Mouse (Mus musculus): ENCODE measurements at regions not wholly inside any gene's neighbourhood (a gene's known extent, or its start where the extent isn't known, plus 50 kb on each side); places are given as distances from the start of the nearest gene placed in this dataset.

DNA sequence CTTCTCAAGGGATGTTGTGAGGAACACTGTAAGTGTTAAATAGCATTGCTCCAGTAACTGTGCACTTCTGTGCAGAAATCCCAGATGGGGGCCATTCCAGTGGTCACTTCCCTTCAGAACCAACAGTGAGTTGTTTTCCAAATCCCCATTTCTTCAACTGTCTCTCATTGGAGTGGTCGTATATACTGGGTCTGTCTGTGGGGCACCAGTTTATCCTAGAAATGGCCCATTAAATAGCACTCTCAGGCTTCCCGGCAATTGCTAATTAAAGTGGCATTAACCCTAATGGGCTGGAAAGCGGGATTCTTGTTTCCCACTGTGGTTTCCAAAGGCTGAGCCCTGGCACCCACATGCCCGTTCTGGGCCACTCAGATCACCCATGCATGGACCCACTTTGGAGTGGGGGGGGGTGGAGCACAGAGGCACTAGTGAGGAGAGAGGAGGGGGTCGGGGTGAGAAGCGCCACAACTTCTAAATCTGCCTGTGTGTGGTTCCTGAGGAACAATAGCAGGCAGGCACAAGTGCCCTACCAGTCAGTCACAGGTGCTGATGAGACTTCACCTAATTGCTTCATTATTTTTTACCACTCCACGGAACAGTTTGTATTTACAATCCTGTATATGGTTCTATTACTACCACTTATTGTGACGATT is 78.1 kb downstream of the Fam204a start:
- Histone ChIP-seq H3K27ac (peak overlapping the region; percentile 76; the same call in 1 of the 2 replicates), H3K9ac (no peak overlapping the region)
- WGBS: 6% methylated on average over 8 of the region's 8 CpGs

GRCm38 (mm10) chr19:60146451-60147190 is 79.9 kb downstream of the Fam204a start:
- ATAC-seq (ENCODE audit: low FRiP score): no peak; the same call in 1 of the 2 replicates
- Histone ChIP-seq H3K4me2 (peak overlapping the region; percentile 51), H3K4me3 (replicated peaks) (peak overlapping the region; percentile 41), H3K4me1 (peaks cover 38% of the 10 kb centered on the region), H3K9ac (peak overlapping the region; percentile 40), H3K27me3 (peaks cover 67% of the 10 kb centered on the region), H3K36me3 (replicated peaks) (no peaks in the 10 kb centered on the region), H3K27ac (peak overlapping the region; percentile 81), H3K9me3 (no peaks in the 10 kb centered on the region)
- WGBS: 22% methylated on average over 10 of the region's 10 CpGs

More for the DNA sequence above, 78.1 kb downstream of the Fam204a start:
- Histone ChIP-seq H3K4me3 (replicated peaks) (0 out of 2 replicates have a peak overlapping the region, but pooled peaks have one; percentile 17), H3K36me3 (replicated peaks) (no peaks in the 10 kb centered on the region), H3K4me1 (peaks cover 38% of the 10 kb centered on the region), H3K27me3 (peaks cover 67% of the 10 kb centered on the region), H3K4me2 (peak overlapping the region; percentile 31), H3K9me3 (no peaks in the 10 kb centered on the region)
- ATAC-seq (ENCODE audit: low FRiP score): peak; percentile 77; the same call in 1 of the 2 replicates

GRCm38 (mm10) chr19:60145242-60145641 is 81.3 kb downstream of the Fam204a start:
- Histone ChIP-seq H3K36me3 (replicated peaks) (no peaks in the 10 kb centered on the region), H3K4me1 (peaks cover 38% of the 10 kb centered on the region), H3K27me3 (peaks cover 70% of the 10 kb centered on the region), H3K9ac (peak overlapping the region; percentile 60; the same call in 1 of the 2 replicates), H3K9me3 (no peaks in the 10 kb centered on the region), H3K27ac (0 out of 2 replicates have a peak overlapping the region, but pooled peaks have one; percentile 6), H3K4me3 (replicated peaks) (peak overlapping the region; percentile 41), H3K4me2 (peak overlapping the region; percentile 51)
- ATAC-seq (ENCODE audit: low FRiP score): no peak
- 53% methylated on average over 5 of the region's 5 CpGs for WGBS

DNA sequence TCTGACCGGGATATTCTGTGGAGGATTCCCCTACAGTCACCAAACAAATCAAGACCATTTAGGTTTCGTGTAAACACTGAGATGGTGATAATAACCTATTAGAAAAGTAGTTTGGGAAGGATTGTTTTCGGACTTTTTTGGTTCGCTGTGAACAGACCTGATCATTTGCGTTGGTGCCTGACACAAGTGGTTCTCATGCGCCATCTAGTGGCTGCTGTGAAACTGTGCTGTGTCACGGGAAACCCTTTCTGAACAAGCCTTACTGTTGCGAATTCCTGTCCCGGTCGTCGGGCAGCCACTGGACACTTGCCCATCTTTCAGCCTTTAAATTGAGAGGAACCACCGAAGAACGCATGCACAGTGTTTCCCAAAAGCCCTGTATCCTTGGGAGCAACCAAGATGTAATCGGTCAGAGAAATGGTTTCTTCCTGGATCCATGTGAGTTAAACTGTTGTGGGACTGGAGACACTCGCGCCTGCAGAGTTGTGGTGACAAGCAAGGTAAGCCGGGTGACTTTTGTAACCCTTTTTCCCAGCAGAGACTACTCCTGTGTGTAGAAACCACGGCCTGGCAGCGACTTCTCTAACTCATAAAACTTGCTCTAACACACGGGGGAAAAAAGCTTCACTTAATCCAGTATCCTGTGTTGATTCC is 82.0 kb downstream of the Fam204a start:
- no peaks in the 10 kb centered on the region for H3K36me3 ChIP-seq (replicated peaks)
- H3K4me3 ChIP-seq (replicated peaks): peak overlapping the region; percentile 41
- peak overlapping the region; percentile 51 for H3K4me2 ChIP-seq
- WGBS: 5% methylated on average over 20 of the region's 20 CpGs
- H3K27ac ChIP-seq: peak overlapping the region; percentile 14; the same call in 1 of the 2 replicates
- H3K4me1 ChIP-seq: peaks cover 30% of the 10 kb centered on the region
- no peaks in the 10 kb centered on the region for H3K9me3 ChIP-seq
- ATAC-seq (ENCODE audit: low FRiP score): peak; percentile 68
- peak overlapping the region; percentile 60 for H3K9ac ChIP-seq
- H3K27me3 ChIP-seq: peaks cover 65% of the 10 kb centered on the region

GRCm38 (mm10) chr19:60138881-60139280 is 87.6 kb downstream of the Fam204a start:
- no peak for ATAC-seq (ENCODE audit: low FRiP score)
- no peaks in the 10 kb centered on the region for H3K9me3 ChIP-seq
- no peak overlapping the region for H3K4me3 ChIP-seq (replicated peaks)
- WGBS: 86% methylated on average over 2 of the region's 2 CpGs
- H3K9ac ChIP-seq: no peak overlapping the region
- H3K27me3 ChIP-seq: peaks cover 22% of the 10 kb centered on the region
- no peak overlapping the region for H3K27ac ChIP-seq
- H3K4me2 ChIP-seq: no peak overlapping the region
- H3K36me3 ChIP-seq (replicated peaks): no peaks in the 10 kb centered on the region
- H3K4me1 ChIP-seq: no peaks in the 10 kb centered on the region

GRCm38 (mm10) chr19:60136491-60136890 is 90.0 kb downstream of the Fam204a start:
- Histone ChIP-seq H3K9me3 (no peaks in the 10 kb centered on the region), H3K27me3 (peaks cover 9% of the 10 kb centered on the region; the same call in 1 of the 2 replicates), H3K27ac (no peak overlapping the region), H3K9ac (no peak overlapping the region), H3K4me2 (no peak overlapping the region), H3K4me3 (replicated peaks) (no peak overlapping the region), H3K4me1 (no peaks in the 10 kb centered on the region), H3K36me3 (replicated peaks) (no peaks in the 10 kb centered on the region)
- WGBS: 79% methylated on average over 1 of the region's 1 CpGs
- no peak for ATAC-seq (ENCODE audit: low FRiP score)

DNA sequence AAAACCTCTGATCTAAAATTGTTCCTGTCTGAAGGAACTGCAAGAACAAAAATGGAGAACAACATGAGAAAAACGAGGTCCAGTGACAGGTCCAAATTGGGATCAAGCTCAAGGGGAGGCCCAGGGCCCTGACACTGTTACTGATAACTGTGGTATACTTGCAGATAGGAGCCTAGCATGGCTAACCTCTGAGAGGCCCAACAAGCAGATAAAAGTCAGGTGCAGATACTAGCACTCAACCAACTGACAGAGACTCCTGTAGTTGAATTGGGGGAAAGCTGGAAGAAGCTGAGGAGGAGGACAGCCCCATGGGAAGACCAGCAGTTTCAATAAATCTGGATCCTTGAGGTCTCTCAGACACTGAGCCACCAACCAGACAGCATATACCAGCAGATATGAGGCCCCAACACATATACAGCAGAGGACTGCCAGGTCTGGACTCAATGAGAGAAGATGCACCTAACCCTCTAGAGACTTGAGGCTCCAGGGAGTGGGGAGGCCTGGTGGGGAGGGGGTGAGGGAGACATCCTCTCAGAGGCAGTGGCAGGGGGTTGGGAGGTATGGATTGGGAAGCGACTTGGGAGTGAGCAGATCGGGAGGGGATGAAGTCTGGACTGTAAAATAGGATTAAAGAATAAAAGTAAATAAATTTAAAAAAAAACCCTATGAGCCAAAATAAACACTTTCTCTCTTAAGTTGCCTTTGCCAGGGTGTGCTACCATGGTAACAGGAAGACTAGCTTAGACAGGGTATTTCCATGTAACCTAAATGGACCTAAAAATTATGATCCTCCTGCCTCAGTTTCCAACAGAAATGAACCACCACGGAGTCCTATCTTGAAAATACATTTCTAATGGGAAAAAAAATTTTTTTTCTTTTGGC is 91.8 kb downstream of the Fam204a start:
- no peak overlapping the region for H3K4me3 ChIP-seq (replicated peaks)
- ATAC-seq (ENCODE audit: low FRiP score): no peak
- peaks cover 5% of the 10 kb centered on the region; the same call in 1 of the 2 replicates for H3K27me3 ChIP-seq
- 76% methylated on average over 4 of the region's 4 CpGs for WGBS
- no peaks in the 10 kb centered on the region for H3K9me3 ChIP-seq
- no peak overlapping the region for H3K4me2 ChIP-seq
- H3K36me3 ChIP-seq (replicated peaks): no peaks in the 10 kb centered on the region
- no peak overlapping the region for H3K27ac ChIP-seq
- no peaks in the 10 kb centered on the region for H3K4me1 ChIP-seq
- no peak overlapping the region for H3K9ac ChIP-seq

DNA sequence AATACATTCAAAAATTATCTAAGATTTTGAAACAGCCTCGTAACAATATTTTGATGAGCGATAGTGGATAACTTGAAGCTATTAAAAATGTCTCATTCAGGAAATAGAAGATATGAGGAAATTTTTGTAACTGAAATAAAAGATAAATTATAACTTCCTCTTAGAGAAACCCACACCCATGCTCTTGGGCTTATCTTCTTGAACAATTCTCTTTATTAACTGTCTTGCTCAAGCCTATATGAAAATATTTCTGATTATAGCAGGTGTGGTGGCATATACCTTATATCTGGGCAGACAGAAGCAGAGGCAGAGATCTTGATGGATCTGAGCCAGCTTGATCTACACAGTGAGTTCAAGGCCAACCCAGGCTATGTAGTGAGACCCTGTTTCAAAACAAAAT is 96.9 kb downstream of the Fam204a start:
- Histone ChIP-seq H3K27ac (no peak overlapping the region), H3K9ac (no peak overlapping the region), H3K27me3 (0 out of 2 replicates have a peak, but pooled peaks cover 3% of the 10 kb centered on the region), H3K36me3 (replicated peaks) (no peaks in the 10 kb centered on the region), H3K9me3 (no peaks in the 10 kb centered on the region), H3K4me1 (no peaks in the 10 kb centered on the region), H3K4me2 (no peak overlapping the region), H3K4me3 (replicated peaks) (no peak overlapping the region)
- 99% methylated on average over 2 of the region's 2 CpGs for WGBS
- no peak for ATAC-seq (ENCODE audit: low FRiP score)

DNA sequence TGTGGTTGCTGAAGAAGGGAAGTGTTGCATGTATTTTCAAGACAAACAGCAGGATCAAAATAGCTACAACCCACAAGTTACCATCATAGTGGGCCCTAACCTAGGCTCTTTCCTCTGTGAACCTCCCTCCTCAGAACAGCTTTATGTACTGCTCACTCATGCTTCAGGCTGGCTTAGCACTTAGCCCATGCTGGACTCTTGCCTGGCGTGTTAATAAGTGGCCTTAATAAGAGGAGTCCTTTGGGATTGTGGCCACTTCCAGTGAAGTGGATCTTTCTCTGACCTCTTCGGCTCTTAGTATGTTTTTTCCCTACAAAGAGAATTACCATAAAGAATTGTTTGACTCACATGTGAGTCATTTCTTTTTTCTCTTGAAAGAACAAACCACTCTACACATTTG is 101.9 kb downstream of the Fam204a start:
- Histone ChIP-seq H3K4me3 (replicated peaks) (no peak overlapping the region), H3K36me3 (replicated peaks) (no peaks in the 10 kb centered on the region), H3K4me1 (no peaks in the 10 kb centered on the region), H3K4me2 (no peak overlapping the region), H3K9me3 (no peaks in the 10 kb centered on the region), H3K27ac (no peak overlapping the region), H3K9ac (no peak overlapping the region), H3K27me3 (0 out of 2 replicates have a peak, but pooled peaks cover 3% of the 10 kb centered on the region)
- 56% methylated on average over 2 of the region's 2 CpGs for WGBS
- ATAC-seq (ENCODE audit: low FRiP score): no peak

- Histone ChIP-seq H3K4me2 (no peak overlapping the region), H3K9me3 (no peaks in the 10 kb centered on the region), H3K36me3 (replicated peaks) (no peaks in the 10 kb centered on the region), H3K27me3 (no peaks in the 10 kb centered on the region), H3K9ac (no peak overlapping the region), H3K27ac (no peak overlapping the region), H3K4me1 (no peaks in the 10 kb centered on the region), H3K4me3 (replicated peaks) (no peak overlapping the region)
- no peak for ATAC-seq (ENCODE audit: low FRiP score)
- WGBS: 82% methylated on average over 5 of the region's 5 CpGs
Observed at GRCm38 (mm10) chr19:60120917-60121316, 105.6 kb downstream of the Fam204a start.

DNA sequence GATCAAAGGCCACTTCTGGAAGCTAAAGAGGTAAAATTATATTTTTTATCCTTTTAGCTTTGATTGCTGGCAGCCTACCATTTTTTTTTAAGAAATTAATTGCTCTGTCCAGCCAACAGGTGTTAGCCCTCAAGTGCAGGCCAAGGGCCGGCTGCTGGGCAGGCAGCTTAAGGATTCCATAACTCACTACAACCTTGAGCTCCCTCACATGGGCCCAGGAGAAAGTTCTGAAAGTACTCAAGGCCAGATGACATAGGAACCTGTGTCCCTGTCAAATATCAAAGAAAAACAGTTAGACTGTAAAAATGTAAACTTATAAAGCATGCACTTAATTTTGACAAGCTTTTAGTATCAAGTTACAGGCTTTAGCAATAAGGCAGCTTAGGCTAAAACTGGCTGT is 107.5 kb downstream of the Fam204a start:
- WGBS: 25% methylated on average over 1 of the region's 1 CpGs
- Histone ChIP-seq H3K4me2 (no peak overlapping the region), H3K27me3 (no peaks in the 10 kb centered on the region), H3K27ac (no peak overlapping the region), H3K4me1 (no peaks in the 10 kb centered on the region), H3K9ac (no peak overlapping the region), H3K4me3 (replicated peaks) (no peak overlapping the region), H3K9me3 (no peaks in the 10 kb centered on the region), H3K36me3 (replicated peaks) (no peaks in the 10 kb centered on the region)
- ATAC-seq (ENCODE audit: low FRiP score): no peak

Measured in forebrain, embryonic 12.5 days (tissue).